Mouse (Mus musculus) ovary, postnatal 10 days (tissue): ENCODE measurements around the gene Urgcp.

Source experiments
- DNase-seq: peaks from one replicate; pipeline ENCODE4 v3.0.0; 2022; ENCODE audit warnings: low spot score

Gene Urgcp

DNA sequence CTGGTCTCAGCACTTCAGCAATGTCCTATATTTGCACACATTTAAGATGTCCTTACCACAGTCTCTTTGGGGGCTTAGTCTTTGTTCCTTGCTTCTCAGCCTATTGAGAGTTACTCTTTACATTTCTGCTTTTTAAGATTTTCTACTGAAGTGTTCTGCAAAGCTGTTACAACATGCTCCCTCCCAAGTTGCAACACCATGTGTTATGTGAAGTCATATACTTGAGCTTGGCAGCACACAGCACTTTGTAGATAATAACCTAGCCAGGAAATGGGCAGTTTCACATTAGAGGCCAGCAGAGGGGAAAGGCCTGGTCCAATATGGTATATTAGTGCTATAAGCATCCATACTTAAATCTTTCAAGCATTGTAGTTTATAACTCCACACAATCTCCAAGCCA, 23.6 kb upstream of the Urgcp start:
- no peak for DNase-seq

DNA sequence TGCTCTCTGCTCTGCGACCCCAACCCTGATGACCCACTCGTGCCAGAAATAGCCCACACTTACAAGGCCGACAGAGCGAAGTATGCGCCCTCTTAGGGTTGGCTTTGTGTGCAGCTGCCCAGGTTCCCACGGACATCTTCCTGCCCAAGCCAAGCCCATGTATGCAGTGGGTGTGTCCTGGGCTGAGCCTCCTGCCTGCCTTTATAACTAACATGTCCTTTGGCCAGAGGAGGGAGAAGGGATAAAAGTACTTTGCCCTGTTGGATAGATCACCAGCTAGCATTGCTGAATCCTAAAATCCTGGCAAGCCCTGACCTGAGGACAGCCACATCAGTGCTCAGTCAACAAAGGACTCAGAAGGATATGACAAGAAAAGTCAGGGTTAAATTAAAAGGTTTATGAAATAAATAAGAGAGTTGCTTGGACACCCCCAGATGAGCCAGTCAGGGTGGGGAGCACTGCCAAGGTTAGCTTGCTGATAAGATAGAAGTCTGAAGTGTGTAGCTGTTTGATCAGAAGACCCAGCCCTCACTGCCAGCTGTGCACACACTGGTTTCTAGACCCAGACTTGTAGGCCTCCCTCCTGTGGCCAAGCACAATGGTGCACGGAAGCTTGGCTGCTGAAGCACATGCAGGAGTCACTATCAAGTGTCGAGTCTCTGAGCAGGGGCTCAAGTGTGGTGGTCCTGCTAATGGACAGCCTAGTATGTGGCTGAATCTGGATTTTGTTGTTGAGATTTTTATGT, 20.2 kb upstream of the Urgcp start:
- DNase-seq: no peak

DNA sequence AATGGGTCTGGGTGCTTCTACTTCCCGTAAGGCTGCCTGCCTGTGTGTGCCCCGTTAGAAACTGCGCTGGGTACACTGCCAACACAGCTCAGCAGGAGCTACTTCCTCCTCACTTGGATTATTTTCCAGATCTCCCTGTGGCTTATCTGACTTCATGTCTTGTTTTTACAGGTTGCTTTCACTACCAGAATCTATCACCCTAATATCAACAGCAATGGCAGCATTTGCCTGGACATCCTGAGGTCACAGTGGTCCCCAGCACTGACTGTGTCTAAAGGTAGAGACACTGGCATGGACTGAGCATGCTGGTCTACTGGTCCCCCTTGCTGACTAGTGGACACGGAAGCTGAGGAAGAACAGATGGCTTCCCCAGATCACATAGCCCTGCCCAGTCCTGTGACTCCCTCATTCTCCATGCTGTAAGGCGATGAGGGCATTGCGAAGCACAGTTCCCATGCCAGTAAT, 17.9 kb upstream of the Urgcp start:
- DNase-seq: no peak

DNA sequence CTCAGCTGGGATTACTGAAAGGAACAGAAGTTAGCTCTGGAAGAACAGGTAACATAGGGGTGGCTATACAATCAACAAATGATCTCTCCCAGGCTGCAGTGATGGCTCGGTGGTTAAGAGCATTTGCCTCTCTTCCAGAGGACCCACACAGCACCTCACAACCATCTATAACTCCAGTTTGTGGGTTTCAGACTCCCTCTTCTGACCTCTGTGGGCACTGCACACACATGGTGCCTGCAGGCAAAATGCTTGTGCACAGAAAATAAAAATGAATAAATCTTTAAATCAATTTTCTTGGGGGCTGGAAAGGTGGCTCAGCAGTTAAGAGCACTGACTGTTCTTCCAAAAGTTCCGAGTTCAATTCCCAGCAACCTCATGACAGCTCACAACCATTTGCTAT, 16.3 kb upstream of the Urgcp start:
- no peak for DNase-seq

DNA sequence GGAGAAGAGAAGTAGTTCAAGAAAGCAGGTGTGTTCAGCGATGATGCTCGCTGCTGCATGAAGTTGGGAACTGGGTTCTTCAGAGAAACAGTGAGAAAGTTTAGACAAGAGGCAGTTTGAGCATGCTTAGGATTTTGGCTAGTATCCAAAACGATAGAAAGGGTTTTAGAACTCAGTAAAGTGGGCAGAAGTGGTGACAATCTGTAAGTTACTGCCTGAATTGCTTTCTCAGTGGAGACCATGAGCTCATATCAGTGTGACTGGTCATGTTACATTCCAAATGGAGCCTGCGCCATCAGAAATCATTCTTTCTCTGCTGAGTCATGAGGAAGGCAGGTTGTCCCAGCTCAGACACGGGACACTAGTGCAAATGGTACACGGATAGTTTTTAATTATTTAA, 3.8 kb upstream of the Urgcp start:
- no peak for DNase-seq

DNA sequence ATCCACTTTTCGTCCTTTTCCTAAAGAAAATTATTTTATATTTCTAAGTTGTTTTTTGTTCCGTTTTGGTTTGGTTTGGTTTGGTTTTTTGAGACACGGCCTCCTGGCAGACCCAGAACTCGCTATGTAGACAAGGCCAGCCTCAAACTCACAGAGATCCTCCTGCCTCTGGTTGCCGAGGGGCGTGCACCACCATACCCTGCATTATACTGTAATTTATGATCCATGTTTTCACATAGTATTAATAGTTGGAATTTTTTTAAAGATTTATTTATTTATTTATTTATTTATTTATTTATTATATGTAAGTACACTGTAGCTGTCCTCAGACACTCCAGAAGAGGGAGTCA, 432 bp upstream of the Urgcp start:
- no peak for DNase-seq

DNA sequence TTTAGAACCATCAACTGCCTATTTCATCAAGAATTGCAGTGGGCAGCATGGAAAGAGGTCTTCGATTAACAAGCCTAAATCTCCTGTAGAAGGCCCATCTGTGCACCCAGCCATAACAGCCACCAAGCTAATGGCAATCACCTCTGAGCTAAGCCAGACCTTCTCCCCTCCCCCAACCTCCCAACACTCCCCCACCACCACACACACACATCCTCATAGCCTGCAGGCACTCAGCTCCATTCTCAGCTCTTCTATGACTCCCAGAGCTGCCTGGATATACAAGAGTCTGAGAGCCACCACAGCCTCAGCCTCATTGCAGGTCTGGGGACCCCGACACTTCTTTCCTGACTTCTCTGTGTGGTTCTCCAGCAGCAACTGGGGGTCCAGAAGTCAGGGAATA, 8.4 kb downstream of the Urgcp start:
- no peak for DNase-seq

DNA sequence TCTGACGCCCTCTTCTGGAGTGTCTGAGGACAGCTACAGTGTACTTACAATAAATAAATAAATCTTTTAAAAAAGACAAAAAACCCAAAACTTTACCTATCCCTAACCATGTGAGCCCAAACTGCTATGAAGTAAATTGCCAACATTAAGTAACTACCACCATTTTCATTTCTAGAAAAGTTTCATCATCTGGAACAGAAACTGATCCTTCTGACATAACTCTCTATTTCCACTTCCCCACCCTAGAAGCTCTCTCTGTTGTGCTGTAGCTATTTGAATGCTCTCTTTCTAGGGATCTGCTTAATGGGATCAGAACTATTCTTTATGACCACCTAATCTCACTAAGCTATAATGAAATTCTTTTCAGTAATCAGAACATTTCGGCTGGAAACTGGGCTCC, 17.2 kb downstream of the Urgcp start:
- DNase-seq: no peak

DNA sequence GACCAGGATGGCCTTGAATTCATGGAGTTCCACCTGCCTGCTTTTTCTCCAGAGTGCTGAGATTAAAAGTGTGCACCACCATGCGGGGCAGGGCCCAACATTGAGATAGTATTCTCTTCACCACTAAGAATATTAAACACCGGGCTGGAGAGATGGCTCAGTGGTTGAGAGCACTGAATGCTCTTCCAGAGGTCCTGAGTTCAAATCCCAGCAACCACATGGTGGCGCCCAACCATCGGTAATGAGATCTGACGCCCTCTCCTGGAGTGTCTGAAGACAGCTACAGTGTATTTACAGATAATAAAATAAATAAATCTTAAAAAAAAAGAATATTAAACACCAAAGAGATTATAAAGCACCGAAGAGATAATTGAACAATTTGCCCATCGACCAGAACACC, 20.1 kb downstream of the Urgcp start:
- DNase-seq: no peak

DNA sequence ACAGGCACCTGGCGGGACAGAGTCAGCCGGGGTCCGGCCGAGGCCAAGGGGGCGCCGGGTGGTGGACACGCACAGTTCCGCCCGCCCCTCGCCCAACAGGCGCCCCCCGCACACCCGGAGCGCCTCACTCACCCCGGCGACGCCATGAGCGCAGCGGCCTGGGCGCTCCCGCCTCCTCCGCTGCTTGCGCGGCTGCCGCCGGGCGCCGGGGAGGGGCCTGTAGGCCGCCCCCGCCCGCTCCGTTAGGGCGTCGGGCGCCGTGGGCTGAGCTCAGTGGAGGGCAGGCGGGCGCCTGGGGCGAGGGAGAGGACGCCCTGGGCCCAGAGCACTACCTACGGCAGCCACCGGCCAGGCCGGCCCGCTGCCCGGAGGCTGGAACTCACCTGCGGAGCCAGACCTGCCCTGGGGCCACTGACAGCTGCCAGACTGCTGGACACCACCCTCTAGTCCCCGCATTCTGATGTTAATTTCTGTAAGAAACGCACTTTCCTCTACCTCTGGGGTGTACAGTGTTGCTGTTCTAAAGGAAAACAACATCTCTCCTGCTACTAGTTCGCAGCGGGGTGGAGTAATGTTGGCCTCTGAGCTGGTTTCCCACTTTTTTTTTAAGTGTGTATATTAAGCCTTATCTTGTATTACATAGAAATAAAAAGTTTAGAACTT, 21.1 kb downstream of the Urgcp start:
- DNase-seq: peak; percentile 53

DNA sequence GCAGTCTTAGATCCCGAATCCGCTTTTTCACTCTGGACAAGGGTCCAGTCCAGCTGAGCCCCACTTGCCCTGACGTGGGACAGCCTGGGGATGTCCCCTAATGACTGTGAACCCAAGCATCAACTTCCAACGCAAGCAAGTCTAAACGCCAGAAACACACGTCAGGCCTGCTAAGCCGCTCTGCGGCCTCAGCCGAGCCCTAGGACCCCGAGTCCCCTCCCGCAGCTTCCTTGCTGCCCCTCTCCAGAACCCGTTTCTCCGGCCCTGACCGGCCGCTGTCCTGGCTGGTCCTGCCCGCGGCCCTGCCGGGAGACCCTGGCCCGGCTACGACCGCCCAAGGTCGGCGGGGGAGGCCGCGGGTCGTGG, 21.6 kb downstream of the Urgcp start:
- DNase-seq: peak; percentile 50

DNA sequence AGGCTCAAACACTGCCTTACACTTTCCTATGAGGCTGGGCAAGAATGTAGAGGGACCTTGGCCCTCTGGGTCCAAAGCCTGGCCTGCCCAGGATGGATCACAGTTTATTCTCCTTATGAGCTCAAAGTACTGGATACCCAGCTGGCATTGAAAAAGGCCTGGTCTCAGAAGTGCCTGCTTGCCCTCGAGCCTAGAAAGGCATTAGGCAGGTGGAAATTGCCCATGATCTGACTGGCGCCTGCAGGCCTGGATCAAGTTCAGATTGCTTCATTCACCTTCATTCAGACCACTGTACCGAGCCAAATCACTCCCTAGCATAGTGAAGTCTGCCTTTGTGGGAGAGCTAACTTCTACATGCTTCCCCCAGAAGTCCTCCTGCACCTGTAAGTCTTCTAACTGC, 22.3 kb downstream of the Urgcp start:
- DNase-seq: no peak

DNA sequence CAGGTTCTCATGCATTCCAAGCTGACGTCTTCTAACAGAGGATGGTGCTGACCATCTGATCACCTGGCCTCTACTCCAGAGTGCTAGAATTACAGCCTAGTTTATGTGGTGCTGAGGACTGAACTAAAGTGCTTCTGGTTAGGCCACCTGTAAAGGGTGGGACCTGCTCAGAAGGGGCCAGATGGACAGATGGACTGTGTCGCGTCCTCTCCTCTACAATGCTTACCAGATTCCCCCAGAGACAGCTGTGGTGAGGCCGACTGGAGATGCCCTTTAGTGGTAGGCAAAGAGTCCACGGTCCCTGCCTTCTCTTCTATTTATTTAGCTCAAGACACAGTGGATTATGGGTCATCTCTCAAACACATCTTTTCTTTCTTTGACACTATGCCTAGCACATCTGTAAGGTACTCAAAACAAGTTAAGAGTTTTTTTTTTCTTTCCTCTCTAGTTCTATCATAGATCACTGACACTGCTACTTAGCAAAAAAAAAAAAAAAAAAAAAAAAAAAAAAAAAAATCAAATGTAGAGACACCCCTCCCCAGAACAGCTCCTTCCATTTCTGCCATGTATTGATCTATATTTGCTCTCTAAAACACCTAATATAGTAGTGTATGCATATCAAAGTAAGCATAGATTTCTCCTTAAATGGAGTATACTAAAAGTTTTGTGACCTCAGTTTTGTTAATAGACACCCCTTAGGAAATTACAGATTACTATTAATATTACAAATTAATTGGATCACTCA, 23.1 kb downstream of the Urgcp start:
- no peak for DNase-seq

DNA sequence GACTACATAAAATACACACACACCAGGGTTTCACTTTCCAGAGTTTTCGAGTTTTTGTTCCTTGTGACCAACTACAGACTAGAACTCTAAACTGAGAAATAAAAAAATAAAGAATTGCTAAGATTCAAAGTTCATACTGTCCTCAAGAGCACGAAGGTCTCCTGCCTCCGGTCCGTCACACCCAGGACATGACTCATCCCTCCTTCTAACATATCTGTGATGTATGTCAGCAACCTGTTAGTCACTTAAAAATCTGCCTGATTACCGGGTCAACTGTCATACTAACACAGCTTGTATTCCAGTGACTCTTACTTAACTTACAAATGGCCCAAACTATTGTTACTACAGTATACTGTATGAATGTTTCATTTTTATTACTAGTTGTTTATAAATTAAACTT, 25.0 kb downstream of the Urgcp start:
- DNase-seq: no peak

DNA sequence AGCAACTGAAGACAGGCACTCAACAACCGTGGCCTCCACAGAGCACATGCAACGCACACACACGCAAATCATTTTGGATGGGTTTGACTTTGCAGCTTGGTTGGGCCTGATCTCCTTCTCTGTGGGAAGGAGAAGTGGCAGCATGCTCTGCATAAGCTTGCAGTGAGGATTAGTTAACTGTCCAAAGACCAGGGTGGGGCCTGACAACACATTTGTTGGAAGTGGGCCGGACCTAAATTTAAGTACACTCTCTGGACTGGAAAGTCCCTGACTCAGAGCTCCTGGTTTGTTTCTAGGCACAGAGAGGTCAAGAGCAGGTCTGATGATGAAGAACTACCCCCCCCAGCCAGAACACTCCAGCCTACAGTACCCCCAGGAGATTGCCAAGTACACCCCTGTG, 27.9 kb downstream of the Urgcp start:
- DNase-seq: no peak

DNA sequence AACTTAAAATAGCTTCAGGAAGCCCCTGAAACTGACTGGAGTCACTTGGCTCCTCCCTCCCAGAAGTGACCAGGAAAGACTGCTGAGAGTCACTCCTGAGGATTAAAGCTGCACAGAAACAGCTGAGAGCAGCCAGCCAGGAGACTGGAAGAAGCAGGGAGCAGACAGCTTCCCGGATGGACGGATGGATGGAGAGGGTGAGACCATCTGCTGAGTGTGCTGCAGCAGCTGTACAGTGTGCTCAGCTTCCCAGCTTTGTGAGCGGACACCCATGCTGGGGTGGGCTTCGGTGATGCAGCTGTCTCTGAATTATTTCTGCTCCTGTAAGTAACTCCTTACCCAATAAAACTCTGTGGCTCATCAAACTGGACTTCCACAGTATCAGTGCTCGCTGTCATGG, 29.8 kb downstream of the Urgcp start:
- DNase-seq: no peak

DNA sequence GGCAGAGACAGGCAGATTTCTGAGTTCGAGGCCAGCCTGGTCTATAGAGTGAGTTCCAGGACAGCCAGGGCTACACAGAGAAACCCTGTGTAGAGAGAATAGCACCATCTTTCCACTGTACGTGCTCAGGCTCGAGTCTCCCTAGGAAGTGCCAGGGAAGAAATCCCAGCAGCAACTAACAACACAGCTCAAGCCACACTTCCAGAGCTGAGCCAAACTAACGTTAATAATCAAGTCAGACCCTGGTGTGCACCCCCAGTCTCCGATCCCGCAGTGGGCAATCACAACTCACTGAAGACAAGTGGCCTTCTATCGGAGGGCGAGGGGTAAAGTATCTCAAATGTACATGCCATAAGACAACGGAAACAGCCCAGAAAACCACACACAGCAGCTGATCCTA, 32.6 kb downstream of the Urgcp start:
- no peak for DNase-seq

DNA sequence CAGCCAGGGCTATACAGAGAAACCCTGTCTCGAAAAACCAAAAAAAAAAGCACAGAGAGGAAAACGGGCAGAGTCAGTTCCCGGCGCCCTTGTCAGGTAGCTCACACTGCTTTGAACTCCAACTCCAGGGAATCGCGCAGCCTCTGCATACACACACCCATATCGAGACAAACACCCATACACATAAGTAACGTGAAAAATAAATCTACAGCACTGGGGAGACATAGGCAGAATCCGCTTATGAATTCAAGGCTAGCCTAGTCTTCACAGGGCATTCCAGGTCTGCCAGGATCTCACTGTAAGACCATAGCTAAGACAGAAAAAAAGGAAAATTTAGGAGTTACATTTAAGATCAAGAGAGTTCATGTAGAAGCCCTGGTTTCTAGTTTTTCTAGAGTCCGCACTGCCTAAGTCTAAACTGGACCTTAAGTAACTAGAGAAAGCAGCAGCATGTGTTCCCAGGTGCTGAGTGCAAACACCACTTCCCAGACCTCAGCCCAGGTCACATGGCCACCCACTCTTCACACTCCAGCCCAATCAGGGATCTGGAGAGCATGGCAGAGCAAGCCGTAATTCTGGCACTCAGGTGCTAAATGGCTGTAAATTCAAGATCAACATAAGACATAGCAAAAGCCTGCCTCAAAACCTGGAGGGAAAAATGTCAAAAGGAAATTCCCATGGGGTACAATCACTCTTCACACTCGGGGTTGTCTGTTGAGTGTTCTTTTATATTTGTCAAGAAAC, 43.4 kb downstream of the Urgcp start:
- no peak for DNase-seq

DNA sequence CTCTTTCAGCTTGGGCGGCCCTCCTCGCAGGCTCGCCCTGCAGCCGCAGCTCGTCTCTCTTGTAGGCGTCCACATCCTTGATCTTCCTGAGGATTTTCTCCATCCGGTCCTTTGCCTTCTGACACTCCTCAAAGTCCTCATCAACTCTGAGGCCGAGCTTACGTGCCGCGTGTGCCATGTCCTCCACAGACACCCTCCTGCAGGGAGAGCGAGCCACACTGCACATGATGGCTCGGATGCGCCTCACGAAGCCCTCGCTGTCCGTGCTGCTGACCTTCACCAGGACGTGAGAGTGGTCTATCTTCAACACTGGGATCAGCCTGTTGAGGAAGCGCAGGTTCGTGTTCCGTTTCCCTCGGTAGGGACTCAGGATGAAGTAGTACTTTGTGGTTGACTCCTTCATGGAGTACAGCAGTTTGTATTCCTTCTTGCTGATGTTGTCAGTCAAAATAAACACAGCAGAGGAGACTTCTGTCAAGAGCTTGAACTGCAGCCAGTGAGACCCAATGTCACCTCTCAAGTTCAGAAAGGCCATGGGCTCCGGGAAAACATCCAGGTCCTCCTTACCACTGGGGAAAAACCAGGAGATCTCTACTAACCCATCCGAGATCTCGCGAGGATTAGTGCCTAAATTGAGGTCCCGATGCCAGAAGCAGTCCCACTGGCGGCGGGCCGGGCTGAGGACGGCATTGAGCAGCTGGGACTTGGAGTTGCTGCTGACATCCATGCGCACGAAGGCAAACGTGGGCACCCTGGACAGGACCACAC, 45.1 kb downstream of the Urgcp start:
- no peak for DNase-seq

DNA sequence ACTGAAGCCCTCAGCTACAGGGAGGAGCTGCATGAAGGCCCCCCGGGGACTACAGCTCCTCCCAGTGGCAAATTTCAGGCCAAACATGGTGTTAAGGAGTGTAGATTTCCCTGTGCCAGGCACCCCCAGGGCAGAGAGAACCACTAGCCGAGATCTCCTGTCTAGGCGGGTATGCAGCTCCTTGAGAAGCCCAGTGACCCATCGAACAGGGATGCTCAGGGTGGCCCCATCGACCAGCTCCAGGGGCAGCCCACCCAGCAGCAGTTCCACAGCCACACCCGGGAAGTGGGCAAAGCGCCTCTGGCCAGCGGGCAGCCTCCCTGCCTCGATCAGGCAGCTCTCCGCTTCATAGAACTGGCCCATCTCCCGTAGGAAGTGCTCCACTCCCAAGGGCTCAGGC, 45.9 kb downstream of the Urgcp start:
- DNase-seq: no peak

DNA sequence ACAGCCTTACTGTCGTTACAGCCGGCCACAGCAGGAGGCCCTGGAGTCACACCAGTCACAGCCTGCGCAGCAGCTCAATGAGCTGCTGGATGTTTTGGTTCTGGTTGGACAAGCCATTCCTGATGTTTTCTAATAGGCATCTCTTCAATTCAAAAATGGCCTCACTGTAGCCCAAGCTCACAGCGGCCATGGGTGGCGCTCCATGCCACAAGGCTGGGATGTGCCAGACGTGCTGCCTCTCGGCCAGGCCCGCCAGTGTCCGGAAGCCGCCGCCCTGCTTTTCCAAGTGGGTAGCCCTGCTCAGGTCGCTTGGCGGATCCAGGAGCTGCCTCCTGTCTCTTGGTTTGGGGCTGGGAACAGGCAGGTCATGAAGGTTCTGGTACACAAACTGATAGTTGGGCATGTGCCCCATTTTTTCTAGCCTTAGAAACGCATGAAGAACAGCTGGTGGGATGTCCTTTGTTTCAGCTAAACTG, 46.5 kb downstream of the Urgcp start, which contains the start of gene Mrps24:
Gene Mrps24 (minus strand): TSS at position 51 of the 476 bp plus-strand sequence.
- DNase-seq: no peak

DNA sequence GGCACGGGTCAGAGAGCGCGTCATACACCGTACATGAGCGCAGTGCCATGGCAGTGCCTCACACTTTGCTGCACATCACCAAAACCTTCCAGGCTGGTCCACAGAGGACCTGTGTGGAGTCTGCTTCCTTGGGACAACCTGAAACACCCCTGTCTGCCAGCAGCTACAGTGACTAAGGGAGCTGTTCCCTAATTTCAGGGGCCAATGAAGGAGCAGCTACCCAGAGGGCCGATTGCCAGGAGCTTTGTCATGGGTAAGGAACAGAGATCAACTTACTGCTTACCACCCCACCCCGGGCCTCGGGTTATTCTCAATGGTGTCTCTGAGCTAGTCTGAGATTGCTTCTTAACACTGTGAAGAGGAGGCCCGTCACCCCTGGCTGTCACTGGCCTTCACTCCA, 47.0 kb downstream of the Urgcp start:
- DNase-seq: no peak
